Mouse (Mus musculus) stomach, postnatal 0 days (tissue): Measurements from ENCODE around the gene Nubpl.

ENCODE experiments used
- CTCF ChIP-seq: IDR thresholded peaks from 2 replicates; pipeline ENCODE4 v1.5.1; 2016; ENCODE audit warnings: antibody characterized with exemption, low read depth, mild to moderate bottlenecking, moderate library complexity
- EP300 ChIP-seq: optimal IDR thresholded peaks from 2 replicates; pipeline ENCODE3; 2016; ENCODE audit warnings: antibody characterized with exemption

DNA sequence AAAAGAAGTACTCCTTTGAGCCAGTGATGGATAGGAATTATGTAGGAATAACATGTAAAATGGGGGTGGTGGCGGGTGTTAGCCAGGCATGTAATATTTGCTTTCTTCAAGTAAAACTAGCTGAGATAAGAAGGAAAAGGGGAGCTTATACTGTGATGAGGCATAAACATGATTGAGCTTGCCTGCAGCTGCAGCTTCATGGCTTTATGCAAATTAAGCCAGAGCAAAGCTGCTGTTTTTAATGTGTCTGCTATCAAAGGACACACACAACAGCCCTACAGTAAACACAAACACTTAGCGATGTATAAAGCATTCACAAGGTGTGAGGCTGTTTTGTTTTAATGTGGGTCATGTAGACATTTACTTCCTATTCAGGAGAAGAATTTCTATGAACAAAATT is 196.4 kb downstream of the Nubpl start:
- TF ChIP-seq EP300: no peak
- TF ChIP-seq CTCF: no peak
